Mouse (Mus musculus) hindlimb bud, embryonic 11.5 days (tissue): ENCODE measurements at regions not wholly inside any gene's neighbourhood (a gene's known extent, or its start where the extent isn't known, plus 50 kb on each side); places are given as distances from the start of the nearest gene placed in this dataset.

Experiments used
- DNase-seq: peaks from one replicate; pipeline ENCODE4 v3.0.0-alpha.2; 2012; ENCODE audit warnings: low read depth, low spot score; ENCODE audit errors: extremely low spot score

- DNase-seq: no peak
These were observed 68.6 kb downstream of the Dad1 start for GRCm38 (mm10) chr14:54185265-54185830.

DNA sequence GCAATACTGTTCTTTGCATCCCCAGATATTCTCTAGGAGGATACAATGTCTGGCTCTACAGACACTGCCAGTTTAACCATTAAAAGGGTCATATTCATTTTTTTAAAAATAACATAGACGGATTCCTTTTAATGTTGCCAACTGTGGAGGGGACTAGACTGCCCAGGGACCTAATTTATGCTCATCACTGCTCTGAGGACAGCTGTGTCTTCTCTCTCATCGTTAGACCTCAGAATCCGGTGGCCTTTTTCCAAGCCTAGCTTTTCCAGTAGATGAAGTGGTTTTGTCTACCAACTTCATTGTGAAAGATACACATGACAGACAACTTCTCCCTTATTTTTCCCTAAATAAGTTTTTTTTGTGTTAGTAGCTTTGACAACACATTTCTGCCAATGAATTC is 70.0 kb downstream of the Dad1 start:
- no peak for DNase-seq

- DNase-seq: no peak
These were observed 71.1 kb downstream of the Dad1 start for GRCm38 (mm10) chr14:54182838-54183237.

DNA sequence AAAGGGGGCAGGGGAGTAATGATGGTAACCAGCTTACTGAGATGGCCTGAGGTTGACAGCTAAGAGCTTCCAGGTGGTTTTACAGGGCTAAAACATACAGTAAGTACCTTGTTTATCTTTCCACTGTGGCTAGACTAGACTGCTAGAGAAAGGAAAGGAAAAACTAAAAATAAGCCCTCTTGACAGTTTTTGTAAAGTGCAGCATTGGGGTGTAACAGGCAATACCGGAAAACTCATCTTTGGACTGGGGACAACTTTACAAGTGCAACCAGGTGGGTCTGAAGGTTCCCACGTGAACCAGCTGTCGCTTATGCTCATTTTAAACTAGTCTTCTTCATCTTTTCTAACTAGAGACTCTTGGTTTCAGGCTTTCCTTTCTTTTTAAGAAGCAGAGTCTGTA is 72.6 kb downstream of the Dad1 start:
- DNase-seq: no peak

DNA sequence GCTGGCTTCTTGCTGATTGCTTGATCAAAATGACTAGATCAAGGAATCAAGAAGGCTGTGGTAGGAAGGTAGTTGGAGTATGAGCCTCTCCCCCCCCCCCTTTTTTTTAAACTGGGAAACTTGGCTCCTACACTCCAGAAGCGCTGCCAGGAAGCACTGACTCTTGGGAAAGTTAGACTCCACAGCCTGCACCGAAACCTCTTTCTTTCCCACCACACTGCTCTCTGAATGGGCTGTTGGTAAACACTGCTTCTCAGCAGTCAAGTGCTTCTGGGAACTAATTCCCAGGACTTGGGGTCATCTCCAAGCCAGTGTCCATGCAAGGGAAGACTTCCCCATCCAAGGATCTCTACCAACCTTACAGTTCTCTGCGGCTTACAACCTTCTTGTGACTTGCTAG is 73.2 kb downstream of the Dad1 start:
- no peak for DNase-seq

DNA sequence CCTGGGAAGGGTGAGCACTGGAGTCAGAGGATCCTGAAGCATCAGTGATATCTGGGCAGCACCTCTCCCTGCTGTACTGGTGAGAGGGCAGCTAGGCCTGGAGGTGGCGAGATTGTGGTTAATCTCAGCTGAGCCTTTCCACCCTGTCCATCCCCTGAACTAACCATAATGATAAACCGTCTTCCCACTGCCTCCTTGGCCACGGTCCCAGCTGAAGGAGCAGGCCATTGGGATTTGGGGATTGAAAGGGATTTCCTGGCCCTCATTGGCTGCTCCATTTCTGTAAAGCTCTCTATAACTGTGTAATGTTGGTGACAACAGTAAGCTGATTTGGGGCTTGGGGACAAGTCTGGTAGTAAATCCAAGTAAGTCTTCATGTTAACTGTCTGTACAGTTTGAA is 73.6 kb downstream of the Dad1 start:
- no peak for DNase-seq

DNA sequence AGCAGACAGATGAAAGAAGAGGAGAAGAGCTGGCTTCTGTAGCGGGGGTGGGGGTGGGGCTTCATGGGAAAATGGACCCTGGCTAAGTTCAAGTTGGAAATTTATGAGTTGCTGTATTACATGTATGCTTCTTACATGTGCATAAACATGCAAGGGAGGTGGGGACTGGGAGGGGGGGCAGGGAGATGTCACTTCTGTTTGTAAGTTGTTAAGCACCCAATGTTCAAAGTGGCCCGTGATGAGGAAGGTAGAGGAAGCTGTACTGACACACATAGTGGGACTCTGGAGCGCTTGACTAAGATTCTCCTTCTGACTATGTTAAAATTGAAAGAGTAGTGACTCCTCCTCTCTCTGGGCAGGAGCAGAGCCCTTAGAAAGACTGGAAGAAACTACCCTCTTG is 75.0 kb downstream of the Dad1 start:
- DNase-seq: no peak

DNA sequence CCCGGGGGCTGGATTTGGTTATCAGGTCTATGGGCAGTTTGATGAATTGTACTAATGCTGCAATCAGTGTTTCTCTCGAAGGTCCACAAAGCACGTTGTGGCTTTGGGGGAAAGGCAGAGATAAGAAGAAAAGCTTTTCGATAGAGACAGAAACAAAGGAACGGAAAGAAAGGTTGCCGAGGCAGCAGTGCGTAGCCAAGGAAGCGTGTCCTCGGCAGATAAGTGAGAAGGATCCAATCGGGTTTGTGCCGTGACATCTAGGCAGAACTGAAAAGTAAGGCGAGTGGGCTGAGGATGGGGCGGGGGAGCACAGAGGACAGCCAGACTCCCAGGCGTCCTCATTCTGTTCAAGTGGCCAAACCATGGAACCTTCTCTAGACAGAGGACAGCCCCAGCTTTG is 77.4 kb downstream of the Dad1 start:
- no peak for DNase-seq

DNA sequence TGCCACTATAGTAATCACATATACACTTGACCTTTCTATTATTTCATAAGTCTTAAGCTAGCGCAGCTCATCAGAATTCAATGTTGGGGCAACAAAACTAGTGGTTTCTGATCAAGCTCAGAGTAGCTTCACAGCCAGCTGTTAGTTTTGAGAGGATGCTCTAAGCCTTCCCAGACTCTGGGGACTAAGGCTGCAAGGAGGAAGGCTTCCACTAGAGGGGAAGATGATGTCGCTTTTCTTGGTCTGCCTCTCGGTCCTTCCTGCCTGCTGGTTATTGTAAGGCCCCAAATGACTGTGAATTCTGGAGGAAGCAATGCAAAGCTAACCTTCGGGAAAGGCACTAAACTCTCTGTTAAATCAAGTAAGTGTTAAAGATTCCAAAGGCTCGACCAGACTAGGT is 78.4 kb downstream of the Dad1 start:
- DNase-seq: no peak

DNA sequence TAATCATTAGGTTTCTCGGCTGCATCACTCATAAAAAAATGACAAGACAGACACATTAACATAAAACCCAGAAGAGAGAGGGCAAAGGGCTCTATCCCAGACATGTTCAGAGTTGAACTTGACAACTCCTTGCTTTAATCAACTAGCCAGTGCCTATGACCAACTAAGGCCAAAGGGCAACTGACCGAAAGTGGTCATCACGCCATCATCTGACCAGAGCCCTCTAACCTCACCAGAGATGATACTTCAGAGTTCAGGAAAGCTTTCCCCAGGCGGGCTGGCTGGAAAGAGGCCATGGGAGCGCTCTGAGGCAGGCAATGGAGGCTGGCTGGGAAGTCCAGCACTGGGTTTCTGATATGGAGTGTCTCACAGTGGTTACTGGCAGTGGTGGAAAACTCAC is 80.6 kb downstream of the Dad1 start:
- no peak for DNase-seq

DNA sequence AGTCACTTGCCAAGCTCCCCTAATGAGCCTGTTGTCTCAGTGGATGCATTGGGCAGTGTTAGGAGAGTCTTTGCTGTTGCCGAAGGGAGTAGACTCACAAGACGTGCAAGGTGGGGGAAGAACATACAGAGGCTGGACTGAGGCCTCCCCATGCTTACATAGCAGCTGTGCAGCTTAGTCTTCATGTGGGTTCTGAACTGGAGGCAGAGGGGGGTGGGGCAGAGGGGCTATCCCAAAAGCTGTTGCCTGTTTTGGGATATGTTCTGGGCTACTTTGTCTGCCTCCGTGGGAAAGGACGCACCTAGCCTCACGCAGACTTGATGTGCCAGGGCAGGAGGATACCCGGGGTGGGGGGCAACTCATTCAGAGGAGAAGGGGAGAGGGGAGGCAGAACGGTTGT is 84.7 kb downstream of the Dad1 start:
- no peak for DNase-seq

DNA sequence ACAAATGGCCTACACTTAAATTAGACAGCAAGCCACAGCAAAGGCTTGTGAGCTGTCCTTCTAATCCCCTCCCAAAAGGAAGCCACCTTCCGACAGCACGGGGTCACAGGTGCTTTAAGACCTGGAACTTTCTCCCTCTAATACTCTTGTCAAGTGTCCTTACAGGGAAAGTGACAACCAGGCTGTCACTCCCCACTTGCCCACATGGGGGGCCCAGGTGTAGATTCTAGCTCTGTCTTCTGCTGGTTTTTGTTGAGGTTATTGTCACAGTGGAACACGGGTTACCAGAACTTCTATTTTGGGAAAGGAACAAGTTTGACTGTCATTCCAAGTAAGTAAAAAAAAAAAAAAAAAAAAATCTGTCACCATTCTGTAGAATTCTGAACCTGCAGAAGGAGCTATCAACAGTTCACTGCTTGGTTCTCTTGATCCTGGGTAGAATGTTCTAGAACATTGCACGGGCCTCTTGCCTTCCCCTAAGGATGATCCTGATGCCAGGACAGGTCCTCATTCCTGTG is 85.4 kb downstream of the Dad1 start:
- no peak for DNase-seq

DNA sequence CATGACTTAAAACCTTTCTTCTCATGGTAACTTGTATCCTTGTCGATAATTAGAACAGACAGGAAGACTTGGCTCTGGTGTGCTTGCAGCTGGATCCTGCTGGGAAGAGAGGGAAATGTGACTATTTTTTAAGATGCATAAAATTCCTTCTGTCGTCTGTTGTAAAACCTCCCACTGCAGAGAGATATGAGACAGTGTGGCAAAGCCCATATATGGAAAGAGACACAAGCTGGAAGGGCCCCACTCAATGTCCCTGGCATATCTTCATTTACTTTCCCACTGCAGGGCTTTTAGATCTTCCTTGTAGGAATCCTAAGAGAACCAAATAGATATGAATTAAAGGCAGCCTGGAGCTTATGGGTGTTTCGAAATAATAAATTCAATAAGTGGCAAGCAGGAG is 87.8 kb downstream of the Dad1 start:
- no peak for DNase-seq

DNA sequence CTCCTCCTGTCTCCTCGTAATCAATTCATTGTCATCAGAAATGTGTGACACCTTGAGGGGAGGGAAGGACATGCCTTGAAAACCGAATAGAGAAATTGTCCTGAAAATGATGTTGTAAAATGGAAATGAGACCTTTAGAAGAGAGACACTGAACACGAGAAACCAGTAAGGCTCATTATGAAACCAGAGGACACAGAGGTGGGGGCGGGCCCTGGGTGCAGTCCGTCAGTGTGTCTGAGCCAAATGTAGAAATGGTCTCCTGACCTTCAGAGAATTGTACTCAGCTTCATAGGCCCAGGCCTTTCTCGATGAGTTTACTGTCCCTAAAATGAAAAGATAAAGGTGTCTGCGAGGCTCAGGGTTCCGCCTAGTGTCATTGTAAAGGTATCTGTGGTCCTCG is 89.0 kb downstream of the Dad1 start:
- DNase-seq: no peak

DNA sequence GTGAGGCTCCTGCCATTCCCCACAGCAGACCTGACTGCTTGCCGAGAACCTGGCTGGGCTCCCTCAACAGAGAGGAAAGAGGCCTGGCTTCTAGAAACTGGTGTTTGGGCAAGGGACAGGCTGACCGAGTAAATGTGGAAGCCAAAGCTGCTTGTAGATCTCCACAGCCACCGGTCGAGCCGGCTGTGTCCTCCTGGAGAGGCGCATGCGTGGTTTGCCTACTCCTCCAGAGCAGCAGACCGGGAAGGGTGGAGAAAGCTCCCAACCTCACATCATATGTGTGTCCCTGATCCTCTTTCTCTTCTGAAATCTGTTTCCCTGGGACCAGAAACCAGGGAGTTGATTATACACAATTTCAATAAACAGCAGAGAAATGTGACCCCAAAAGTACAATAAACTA is 92.0 kb downstream of the Dad1 start:
- no peak for DNase-seq

DNA sequence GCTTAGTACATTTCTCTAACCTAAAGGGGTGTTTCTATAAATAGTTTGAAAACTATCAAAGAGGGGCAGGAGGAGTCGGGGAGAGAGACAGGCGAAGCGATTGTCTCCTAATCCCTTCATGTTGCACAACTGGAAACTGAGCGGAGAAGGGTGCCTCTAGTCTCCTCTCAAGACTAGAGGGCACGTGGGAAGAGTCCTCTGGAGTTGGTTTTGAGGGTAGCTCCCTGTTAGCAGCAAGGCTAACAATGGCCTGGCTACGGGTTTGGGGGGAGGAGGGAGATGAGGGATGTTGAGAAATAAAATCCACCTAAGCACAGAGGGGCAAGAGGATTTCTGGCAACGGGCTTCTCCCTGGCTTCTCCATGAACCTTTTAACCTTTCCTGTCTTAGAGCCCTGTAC is 92.7 kb downstream of the Dad1 start:
- no peak for DNase-seq

DNA sequence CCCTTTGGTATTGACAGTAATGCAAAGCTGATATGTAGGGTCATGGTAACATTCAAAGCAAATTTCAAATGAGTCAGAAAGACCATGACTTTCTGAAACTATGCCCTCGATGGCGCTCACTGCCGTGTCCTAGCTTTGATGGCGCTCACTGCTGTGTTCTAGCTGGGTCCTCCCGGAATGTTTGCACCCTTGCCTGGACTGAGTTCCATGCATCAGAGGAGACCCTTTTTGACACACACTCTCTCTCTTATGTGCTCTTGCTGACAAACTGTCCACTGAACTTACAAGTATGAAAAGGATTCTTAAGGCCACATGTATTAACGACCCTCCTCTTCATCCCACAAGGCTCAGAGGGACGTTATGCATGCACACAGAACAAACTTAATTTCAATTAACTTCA is 94.1 kb downstream of the Dad1 start:
- no peak for DNase-seq

DNA sequence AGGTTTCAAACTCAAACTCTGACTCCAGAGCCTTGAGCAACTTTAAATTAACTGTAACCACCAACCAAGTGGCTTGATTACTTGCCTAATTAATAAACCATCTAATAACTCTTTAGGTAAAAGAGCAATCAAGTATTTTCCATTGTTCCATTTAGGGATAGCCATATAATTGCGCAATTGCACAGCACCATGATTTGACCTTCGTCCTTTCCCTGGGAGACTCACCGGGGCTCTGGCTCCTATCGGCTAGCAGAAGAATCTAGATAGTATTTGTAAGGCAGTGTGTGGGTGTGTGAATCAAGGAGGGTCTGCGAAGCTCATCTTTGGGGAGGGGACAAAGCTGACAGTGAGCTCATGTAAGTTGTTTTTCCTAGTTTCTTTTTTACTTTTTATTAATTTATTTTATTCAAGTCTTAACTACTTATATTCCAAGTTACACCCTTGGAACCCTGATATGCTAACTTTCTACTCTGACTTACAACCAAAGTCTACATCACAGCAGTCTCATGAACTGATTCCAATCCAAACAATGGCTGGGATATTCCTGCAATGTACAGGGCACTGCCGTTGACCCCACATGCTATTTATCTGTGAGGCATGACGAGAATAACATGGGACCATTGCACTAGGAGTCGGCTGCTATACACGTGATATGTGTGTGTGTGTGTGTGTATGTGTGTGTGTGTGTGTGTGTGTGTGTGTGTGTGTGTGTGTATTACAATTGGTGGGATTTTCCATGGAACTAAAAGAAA is 95.5 kb downstream of the Dad1 start:
- no peak for DNase-seq

GRCm38 (mm10) chr14:54156536-54156935 is 97.4 kb downstream of the Dad1 start:
- DNase-seq: no peak

- no peak for DNase-seq
These were observed 101.2 kb downstream of the Dad1 start for GRCm38 (mm10) chr14:54152485-54153235.

- no peak for DNase-seq
These were observed 102.0 kb downstream of the Dad1 start for GRCm38 (mm10) chr14:54151921-54152320.

- DNase-seq: no peak
These were observed 102.6 kb downstream of the Dad1 start for GRCm38 (mm10) chr14:54151272-54151671.
